Mouse (Mus musculus) mouse trophoblast stem cell (cell line): ENCODE results near the gene Tmem179b.

Experiments used
- in situ Hi-C, 2 experiments: fragments of 300-500 bp; cut with MseI, MboI; formaldehyde crosslinking; loops; 2 replicates in 1 of 2; 3 replicates in 1 of 2; pipeline ENCODE4 v1.15.1; 2025

The Tmem179b gene

DNA sequence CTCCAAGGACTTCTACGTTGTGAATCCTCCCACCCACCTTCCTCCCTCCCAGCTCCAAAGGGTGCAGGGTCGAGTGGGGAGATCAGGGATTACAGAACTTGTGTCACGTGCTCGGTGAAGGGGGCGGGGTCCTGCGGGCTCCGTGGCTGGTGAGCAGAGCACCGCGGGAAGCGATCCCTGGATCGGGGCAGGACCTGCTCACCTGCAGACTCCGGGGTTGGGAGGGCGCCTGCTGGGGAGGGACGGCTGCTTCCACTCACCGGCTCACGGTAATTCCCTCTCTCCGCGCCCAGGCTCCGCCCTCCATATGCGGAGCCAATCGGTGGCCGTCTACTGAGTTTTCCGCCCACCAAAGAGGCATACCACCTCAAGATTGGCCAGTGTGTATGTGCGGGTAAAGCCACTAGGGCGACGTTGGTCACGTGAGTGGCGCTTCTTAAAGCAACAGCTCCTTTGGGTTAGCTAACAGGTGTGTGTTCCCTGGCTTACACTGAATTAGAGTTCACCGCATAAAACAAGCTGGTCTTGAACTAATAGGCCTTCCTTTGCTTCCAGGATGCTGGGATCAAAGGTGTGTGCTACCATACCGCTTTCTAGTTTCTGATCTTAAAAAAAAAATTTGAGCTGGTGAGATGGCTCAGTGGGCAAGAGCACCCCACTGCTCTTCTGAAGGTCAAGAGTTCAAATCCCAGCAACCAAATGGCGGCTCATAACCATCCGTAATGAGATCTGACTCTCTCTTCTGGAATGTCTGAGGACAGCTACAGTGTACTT is 11.9 kb upstream of the Tmem179b start, which contains the start of gene Taf6l:
Taf6l (minus strand) TSS at position 410 of the 774 bp plus-strand sequence.
- in situ Hi-C loops = no loop called here

- in situ Hi-C loops = no loop called here
Measured at GRCm38 (mm10) chr19:8774951-8775421, 719 bp upstream of the Tmem179b start.

GRCm38 (mm10) chr19:8773409-8773808 is 858 bp downstream of the Tmem179b start:
- in situ Hi-C loops = no loop called here

DNA sequence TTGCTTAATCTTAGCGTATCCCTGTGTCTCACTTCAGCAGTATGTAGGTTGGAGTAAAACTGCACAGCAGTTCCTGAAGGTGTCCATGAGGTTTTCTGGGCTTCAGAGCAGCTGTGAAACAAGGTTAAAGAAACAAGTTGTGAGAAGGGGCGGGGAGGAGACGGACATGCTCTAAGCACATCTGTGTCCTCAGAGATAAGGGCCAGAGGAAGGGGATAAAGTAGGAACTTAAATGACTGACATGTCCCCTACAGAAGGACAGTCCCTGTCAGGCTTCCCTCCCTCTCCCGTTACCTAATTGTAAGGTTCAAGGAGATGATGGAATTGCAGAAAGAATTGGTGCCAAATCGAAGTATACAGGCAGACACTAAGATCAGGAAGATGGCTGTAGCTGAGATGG is 1.3 kb downstream of the Tmem179b start:
- in situ Hi-C loops = no loop called here

DNA sequence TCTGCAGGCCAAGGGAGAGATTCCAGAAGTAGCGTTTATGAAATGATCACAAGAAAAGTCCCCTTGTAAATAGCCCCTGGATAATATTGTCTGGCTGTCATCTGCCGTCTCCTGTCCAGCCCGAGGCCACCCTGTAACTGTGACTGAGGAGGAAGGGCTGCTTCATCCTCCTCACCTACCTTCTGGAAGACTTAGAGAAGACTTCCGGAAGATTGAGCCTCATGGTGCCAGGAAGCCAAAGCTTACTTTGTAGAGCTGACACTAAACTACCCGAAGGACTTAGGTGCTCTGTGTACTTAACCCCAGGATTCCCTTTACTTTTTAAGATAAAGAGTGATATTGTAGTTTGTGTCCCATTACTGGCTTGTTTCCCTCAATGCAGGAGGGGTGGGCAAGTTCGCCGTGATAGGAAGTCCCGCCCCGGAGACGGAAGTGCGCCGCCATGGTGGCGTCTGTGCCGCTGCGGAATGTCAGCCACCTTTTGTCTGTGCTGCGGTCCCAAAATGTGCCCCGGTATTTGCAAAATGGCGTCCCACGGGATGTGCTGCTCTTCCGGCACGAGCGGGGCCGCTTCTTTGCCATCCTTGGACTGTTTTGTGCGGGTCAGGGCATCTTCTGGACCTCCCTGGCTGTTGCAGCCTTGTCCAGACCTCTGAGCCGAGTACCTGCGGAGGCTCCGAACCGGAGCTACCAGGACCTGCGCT is 3.5 kb downstream of the Tmem179b start, which contains the start of gene Tmem223:
Tmem223 (plus strand) TSS at position 430 of the 704 bp plus-strand sequence.
- in situ Hi-C loops = no loop called here

DNA sequence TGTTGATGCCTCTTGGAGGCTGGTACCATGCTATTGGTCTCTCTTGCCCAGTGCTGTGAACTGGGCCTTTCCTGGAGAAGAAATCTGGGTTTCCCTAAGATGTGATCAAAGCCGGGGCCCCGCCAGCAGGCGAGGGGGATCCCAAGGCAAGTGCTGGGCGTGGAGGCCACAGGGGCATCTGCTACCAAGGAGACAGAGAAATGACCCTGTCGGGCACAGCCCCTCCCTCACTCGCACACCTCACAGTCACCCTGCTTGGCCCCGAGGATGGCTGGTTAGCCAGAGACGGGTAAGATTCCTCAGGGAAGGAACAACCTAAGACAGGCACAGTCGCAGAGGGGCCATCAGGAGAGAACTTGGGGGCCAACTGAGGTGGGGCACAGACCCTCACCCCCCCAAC is 8.7 kb downstream of the Tmem179b start:
- in situ Hi-C loops = no loop called here

DNA sequence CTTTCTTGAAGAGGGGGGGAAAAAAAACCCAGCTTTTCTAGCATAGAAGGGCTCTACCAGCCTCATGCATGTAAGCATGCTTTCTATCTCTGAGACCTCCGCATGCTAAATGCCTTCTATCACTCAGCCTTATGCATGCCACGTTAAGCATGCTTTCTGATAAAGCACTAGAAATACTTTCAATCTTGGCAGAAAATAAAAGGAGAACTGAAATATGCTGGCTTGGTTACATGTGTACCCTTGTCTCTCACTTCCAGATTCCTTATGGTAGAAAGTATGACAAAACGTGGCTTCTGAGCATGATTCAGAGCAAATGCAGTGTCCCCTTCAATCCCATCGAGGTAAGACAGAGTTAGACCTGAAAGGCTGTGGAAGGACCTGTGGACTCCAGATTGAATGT is 11.0 kb downstream of the Tmem179b start:
- in situ Hi-C loops = no loop called here

GRCm38 (mm10) chr19:8760757-8761156 is 13.5 kb downstream of the Tmem179b start:
- in situ Hi-C loops = no loop called here

DNA sequence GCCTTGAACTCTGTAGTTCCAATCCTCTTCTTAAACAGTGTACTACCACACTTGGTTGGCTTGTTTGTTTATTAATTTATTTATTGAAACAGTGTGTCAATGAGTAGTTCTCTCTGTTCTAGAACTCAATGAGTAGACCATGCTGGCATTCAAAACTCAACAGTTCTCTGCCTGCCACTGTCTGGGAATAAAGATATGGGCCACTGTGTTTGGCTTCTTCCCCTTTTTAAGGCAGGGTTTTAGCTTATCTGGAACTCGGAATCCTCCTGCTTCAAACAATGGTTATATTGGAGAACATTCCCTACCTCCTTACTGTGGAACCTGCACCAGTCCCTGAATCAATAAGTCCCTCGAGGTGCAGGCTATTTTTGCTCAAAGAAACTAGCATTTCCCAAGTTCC is 15.4 kb downstream of the Tmem179b start:
- in situ Hi-C loops = no loop called here

DNA sequence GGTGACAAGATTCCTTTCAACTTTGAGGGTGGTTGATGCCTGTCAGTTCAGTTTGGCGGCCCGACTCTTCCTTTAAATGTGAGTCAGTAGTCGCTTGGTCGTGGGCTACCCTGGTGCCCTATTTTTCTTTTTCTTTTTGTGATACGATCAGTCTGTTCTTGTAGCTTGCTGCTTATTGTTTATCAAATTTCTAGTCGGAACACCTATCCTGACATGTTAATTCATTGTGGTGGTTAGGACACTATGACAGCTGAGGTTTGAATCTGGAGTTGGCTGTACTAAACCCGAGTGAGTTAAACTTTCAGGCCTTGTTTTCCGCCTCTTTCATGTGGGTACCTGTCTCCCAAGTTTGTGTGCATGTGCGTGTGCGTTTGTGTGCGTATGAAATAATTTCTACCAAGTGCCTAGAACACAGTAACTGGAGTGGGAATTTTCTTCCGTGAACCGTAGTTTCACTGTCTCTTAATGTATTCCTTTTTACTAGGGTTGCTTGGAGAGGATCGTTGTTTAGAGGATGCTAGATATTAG is 16.7 kb downstream of the Tmem179b start:
- in situ Hi-C loops = no loop called here

DNA sequence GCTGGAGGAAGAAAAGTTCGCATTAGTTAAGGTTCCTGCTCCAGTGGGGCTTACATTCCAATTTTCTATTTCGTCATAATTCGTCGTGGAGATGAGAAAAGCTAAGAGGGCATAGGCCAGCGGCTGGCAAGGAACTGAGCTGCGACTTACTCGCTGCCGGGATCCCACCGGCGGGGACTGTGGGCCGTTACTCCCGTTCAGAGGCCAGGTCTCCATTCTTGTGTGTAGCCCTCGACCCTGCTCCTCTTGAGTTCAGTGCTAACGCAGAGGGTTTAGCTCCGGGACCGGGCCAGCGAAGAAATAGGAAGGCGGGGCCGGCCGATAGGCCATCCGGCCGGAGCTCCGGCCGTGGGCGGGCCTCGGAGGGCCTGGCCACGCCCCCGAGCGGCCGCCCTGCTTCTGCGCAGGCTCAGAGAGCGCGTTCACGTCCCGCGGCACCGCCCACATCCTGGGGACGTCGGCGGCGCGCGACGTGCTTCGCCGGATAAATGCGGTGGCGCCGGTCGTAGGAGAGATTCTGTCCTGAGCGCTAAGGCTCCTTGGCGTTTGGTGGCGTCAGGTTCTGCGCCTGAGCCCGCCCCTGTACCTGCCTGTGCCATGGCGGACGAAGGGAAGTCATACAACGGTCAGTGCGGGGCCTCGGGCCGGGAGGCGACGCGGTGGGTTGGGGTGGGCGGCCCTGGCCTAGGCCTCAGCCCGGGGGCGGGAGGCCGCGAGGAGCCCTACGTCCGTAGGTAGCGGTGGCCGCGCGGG is 17.5 kb downstream of the Tmem179b start, which contains the start of gene Nxf1:
Nxf1 (plus strand) TSS at position 439 of the 753 bp plus-strand sequence.
- in situ Hi-C loops = no loop called here

DNA sequence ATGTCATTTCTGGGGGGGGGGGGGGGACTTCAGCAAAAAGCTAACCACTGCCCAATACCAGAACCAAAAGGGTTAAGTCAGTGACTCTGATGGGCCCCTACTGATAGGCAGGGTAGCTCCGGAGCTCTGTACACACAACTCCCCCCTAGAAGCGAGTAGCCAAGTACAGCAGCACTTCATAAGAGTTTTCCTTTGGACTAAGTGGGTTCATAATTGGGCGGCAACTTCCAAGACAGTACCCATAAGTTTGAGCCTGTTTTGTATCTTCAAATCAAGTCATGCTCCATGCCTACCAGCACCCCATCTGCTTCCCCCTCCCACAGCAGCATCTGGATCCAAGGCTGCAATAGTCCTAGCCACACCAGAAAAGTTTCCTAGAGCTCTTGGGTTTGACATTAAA is 18.6 kb downstream of the Tmem179b start:
- in situ Hi-C loops = no loop called here

DNA sequence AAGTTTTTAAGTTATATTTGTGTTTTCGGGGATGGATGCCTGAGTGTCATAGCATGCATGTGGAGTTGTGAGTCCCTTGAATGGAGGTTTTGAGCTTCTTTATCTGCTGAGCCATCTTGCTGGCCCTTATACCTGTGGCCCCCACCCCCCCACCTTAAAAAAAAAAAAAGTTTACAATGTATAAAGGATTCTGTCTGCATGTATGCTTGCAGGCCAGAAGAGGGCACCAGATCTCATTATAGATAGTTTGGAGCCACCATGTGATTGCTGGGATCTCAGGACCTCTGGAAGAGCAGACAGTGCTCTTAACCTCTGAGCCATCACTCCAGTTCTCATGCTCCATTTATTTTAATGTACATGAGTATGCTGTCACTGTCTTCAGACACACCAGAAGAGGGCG is 26.9 kb downstream of the Tmem179b start:
- in situ Hi-C loops = no loop called here

DNA sequence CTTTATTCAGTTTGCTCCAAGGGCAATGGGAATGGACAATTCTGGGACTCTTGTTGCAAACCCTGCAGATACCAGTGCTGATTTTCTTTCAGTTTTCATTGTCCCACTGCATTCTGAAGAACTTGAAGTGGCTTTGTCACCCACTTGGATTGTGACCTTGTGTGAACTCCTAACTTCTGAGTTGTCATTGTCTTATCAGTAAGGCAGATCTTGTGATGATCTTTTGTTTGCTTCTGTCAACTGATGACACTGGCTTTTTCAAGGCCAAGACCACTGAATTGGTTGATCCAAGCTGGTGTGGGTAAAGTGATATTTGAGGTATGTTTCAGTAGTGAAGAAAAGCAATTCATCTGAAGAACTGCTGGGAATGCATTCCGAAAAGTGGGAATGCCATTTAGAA is 28.9 kb downstream of the Tmem179b start:
- in situ Hi-C loops = no loop called here

GRCm38 (mm10) chr19:8742176-8742575 is 32.1 kb downstream of the Tmem179b start:
- in situ Hi-C loops = no loop called here

DNA sequence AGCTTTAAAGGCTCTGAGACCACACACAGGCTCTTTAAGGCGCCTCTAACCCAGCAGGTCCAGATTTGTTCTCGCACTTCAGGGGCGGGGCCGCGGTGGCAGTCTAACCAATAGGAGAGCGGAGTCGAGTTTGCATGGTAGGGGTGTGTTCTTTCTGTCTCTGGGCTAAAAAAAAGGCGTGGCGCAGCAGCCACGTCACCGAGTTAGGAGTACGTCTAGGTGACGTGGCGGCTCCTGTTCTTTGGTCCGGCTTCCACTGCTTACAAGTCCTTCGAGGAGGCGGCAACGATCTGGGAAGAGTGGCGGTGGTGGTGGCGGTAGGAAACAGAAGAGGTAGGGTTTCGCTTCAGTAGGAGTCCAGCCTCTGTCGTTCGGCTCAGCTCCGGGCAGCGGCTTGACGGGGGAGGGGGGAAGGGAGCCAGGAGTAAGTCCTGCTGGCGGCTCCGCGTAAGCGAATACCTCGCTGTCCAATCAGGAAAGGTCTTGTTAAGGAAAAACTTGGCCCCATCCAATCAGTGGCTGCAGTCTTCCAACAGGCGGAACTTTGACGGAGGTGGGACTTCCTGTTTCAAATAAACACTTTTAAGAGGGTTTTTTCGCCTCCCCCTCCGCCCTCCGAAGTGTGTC is 32.9 kb downstream of the Tmem179b start, which contains the start of gene Stx5a:
Stx5a (plus strand) TSS at position 171 of the 627 bp plus-strand sequence.
- in situ Hi-C loops = no loop called here

DNA sequence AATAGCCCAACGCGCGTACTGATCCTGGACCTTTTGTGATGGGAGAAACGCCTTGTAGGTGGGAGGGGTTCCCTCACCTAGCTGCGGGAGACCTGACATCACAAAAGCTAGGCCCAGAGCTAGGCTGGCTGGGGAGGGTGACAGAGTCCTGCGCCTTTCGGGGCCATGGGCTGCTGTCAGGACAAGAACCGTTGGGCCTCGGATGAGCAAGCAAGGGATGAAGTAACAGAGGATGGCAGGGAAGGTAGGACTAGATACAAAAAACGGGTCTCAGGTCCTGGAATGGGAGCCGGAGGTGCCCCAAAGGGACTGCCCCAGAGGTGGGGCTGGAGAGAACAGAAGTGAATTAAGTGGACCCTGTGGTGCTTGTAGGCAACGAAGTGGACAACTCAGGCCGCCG is 33.7 kb downstream of the Tmem179b start, which contains the start of gene 1700092M07Rik:
1700092M07Rik (plus strand) TSS at position 116 of the 400 bp plus-strand sequence.
- in situ Hi-C loops = no loop called here

- in situ Hi-C loops = no loop called here
Measured at GRCm38 (mm10) chr19:8739646-8740045, 34.6 kb downstream of the Tmem179b start.

GRCm38 (mm10) chr19:8738911-8739310 is 35.4 kb downstream of the Tmem179b start:
- in situ Hi-C loops = no loop called here

DNA sequence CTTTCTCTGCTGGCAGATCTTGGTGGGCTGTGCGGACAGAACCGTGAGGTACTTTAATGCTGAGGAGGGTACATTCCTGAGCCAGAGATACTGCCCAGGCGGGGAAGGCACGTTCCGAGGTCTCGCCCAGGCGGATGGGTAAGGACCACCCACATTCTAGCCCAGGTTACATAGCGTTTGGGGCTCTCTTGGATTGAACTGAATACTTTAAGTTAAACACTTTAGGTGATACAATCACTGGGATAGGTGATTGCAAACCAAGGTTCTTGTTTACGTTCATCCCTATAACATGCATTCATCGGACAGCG is 38.2 kb downstream of the Tmem179b start:
- in situ Hi-C loops = no loop called here
